Mouse (Mus musculus) olfactory bulb, adult 2 months (tissue): ENCODE results near the gene Abl2. TPM values are rescaled to one million over a fixed set of nuclear protein-coding genes. Genes with fewer than 3 reads are reported as not detected.

Experiments used
- H3K27ac ChIP-seq: fragments of 200-500 bp; 2 replicates; pipeline ENCODE4 v1.5.1; 2012; ENCODE audit warnings: low read depth, low read length; ENCODE audit not compliant: insufficient read depth
- H3K4me1 ChIP-seq: fragments of 200-500 bp; 2 replicates; pipeline ENCODE4 v1.6.1; 2012; ENCODE audit warnings: low read length; ENCODE audit not compliant: control insufficient read depth, insufficient read depth
- H3K4me3 ChIP-seq: fragments of 200-500 bp; 2 replicates; pipeline ENCODE4 v1.5.1; 2012; ENCODE audit warnings: mild to moderate bottlenecking, low read depth, low read length, moderate library complexity; ENCODE audit not compliant: insufficient read depth
- CTCF ChIP-seq: fragments of 200-500 bp; IDR thresholded peaks from 2 replicates; pipeline ENCODE4 v1.5.1; 2012; ENCODE audit warnings: low read depth, mild to moderate bottlenecking, low read length, moderate library complexity; ENCODE audit not compliant: insufficient read depth
- POLR2A ChIP-seq: fragments of 200-500 bp; IDR thresholded peaks from 2 replicates; pipeline ENCODE4 v1.6.1; 2012; ENCODE audit warnings: mild to moderate bottlenecking, low read depth, low read length, moderate library complexity; ENCODE audit not compliant: insufficient read depth
- WGBS: fragments of 180-500 bp; shearing (Covaris S2); methylation state at CpG from one replicate; pipeline ENCODE4 v1.1.7; 2018; 5-methylcytosine and 5-hydroxymethylcytosine counted together
- polyA plus RNA-seq: library from polyadenylated mRNA; stranded (reverse); fragments of >200 nt; gene quantifications from 2 replicates; pipeline ENCODE4 v1.2.4, GENCODE M21; 2012; ENCODE audit warnings: low replicate concordance; ENCODE audit not compliant: missing spikeins, insufficient read depth, insufficient read length

The Abl2 gene
- polyA plus RNA-seq, 1 experiment: not detected

GRCm38 (mm10) chr1:156617811-156618210 is 59.2 kb downstream of the Abl2 start:
- H3K4me3 ChIP-seq: peak overlapping the region; percentile 35
- 42% methylated on average over 4 of the region's 4 CpGs for WGBS
- H3K27ac ChIP-seq: peak overlapping the region; percentile 69
- TF ChIP-seq POLR2A: no peak
- no peak for TF ChIP-seq CTCF
- peaks cover 27% of the 10 kb centered on the region for H3K4me1 ChIP-seq

GRCm38 (mm10) chr1:156620292-156620909 is 61.8 kb downstream of the Abl2 start:
- H3K27ac ChIP-seq: peak overlapping the region; percentile 82
- no peak for TF ChIP-seq CTCF
- TF ChIP-seq POLR2A: no peak
- no peak overlapping the region for H3K4me3 ChIP-seq
- H3K4me1 ChIP-seq: peaks cover 23% of the 10 kb centered on the region
- WGBS: 87% methylated on average over 4 of the region's 4 CpGs

GRCm38 (mm10) chr1:156620951-156621350 is 62.4 kb downstream of the Abl2 start:
- H3K4me3 ChIP-seq: no peak overlapping the region
- peaks cover 18% of the 10 kb centered on the region; the same call in 1 of the 2 replicates for H3K4me1 ChIP-seq
- WGBS: 54% methylated on average over 3 of the region's 3 CpGs
- TF ChIP-seq POLR2A (no peak), CTCF (no peak)
- H3K27ac ChIP-seq: peak overlapping the region; percentile 82

GRCm38 (mm10) chr1:156624231-156624630 is 65.6 kb downstream of the Abl2 start:
- TF ChIP-seq CTCF (no peak), POLR2A (no peak)
- no peak overlapping the region for H3K4me3 ChIP-seq
- peaks cover 19% of the 10 kb centered on the region for H3K4me1 ChIP-seq
- WGBS: 19% methylated on average over 1 of the region's 1 CpGs
- H3K27ac ChIP-seq: peak overlapping the region; percentile 82

GRCm38 (mm10) chr1:156626729-156627128 is 68.1 kb downstream of the Abl2 start:
- WGBS: 72% methylated on average over 4 of the region's 4 CpGs
- TF ChIP-seq POLR2A: no peak
- TF ChIP-seq CTCF: no peak
- Histone ChIP-seq H3K4me1 (peaks cover 12% of the 10 kb centered on the region), H3K27ac (no peak overlapping the region), H3K4me3 (no peak overlapping the region)

- H3K4me1 ChIP-seq: peaks cover 14% of the 10 kb centered on the region
- TF ChIP-seq CTCF (no peak), POLR2A (no peak)
- 30% methylated on average over 8 of the region's 8 CpGs for WGBS
- H3K27ac ChIP-seq: peak overlapping the region; percentile 99
- no peak overlapping the region for H3K4me3 ChIP-seq
Measured at GRCm38 (mm10) chr1:156629984-156630383, 71.4 kb downstream of the Abl2 start.

- no peak overlapping the region for H3K4me3 ChIP-seq
- no peak for TF ChIP-seq CTCF
- TF ChIP-seq POLR2A: no peak
Measured at GRCm38 (mm10) chr1:156630965-156631364, 72.4 kb downstream of the Abl2 start.

GRCm38 (mm10) chr1:156633095-156633494 is 74.5 kb downstream of the Abl2 start:
- WGBS: 62% methylated on average over 10 of the region's 10 CpGs
- H3K4me3 ChIP-seq: no peak overlapping the region

More at GRCm38 (mm10) chr1:156630965-156631364, 72.4 kb downstream of the Abl2 start:
- Histone ChIP-seq H3K27ac (peak overlapping the region; percentile 99), H3K4me1 (peaks cover 11% of the 10 kb centered on the region)

GRCm38 (mm10) chr1:156635148-156635547 is 76.6 kb downstream of the Abl2 start:
- peaks cover 5% of the 10 kb centered on the region for H3K4me1 ChIP-seq
- no peak overlapping the region for H3K4me3 ChIP-seq
- TF ChIP-seq CTCF (no peak), POLR2A (no peak)
- 69% methylated on average over 2 of the region's 2 CpGs for WGBS
- no peak overlapping the region for H3K27ac ChIP-seq

More at GRCm38 (mm10) chr1:156633095-156633494, 74.5 kb downstream of the Abl2 start:
- no peak overlapping the region; the same call in 1 of the 2 replicates for H3K27ac ChIP-seq
- H3K4me1 ChIP-seq: peaks cover 9% of the 10 kb centered on the region
- no peak for TF ChIP-seq CTCF
- no peak for TF ChIP-seq POLR2A

GRCm38 (mm10) chr1:156639455-156639854 is 80.9 kb downstream of the Abl2 start:
- TF ChIP-seq POLR2A: no peak
- 49% methylated on average over 5 of the region's 5 CpGs for WGBS
- Histone ChIP-seq H3K4me1 (peaks cover 25% of the 10 kb centered on the region), H3K27ac (peak overlapping the region; percentile 15; the same call in 1 of the 2 replicates), H3K4me3 (no peak overlapping the region)
